Mouse (Mus musculus) 3134 (cell line): ENCODE results near the gene Cdc5l.

Source experiments
- DNase-seq: peaks from one replicate; pipeline ENCODE4 v3.0.0-alpha.2; 2011; ENCODE audit warnings: low spot score; ENCODE audit not compliant: insufficient read length; ENCODE audit errors: extremely low read depth

Gene Cdc5l

GRCm38 (mm10) chr17:45373987-45374608 is 59.4 kb downstream of the Cdc5l start:
- peak; percentile 46 for DNase-seq

- DNase-seq: no peak
These were observed 62.5 kb downstream of the Cdc5l start for GRCm38 (mm10) chr17:45371042-45371441.

GRCm38 (mm10) chr17:45370535-45370934 is 63.0 kb downstream of the Cdc5l start:
- no peak for DNase-seq

- no peak for DNase-seq
These were observed 68.7 kb downstream of the Cdc5l start for GRCm38 (mm10) chr17:45364871-45365270.

- no peak for DNase-seq
These were observed 72.6 kb downstream of the Cdc5l start for GRCm38 (mm10) chr17:45360950-45361349.

- peak; percentile 76 for DNase-seq
These were observed 74.1 kb downstream of the Cdc5l start for GRCm38 (mm10) chr17:45359443-45359842.

DNA sequence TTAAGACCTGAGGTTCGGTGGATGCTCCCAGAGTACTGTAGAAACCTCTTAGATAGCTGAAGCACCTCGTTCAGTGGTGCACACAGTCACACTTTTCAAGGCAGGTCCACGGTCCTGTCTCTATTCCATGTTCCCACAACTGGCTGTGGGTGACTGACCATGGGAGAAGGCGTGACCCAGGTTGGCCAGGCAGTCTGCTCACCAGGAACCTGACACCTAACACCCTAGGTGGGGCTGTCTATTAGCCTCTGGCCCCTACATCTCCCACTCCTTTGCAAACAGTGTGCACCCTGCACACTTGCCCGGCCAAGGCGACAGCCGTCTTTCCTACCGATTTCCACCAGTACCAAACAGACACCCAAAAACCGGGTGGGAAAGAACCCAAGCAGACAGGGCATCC is 77.1 kb downstream of the Cdc5l start:
- no peak for DNase-seq

- DNase-seq: no peak
These were observed 85.6 kb downstream of the Cdc5l start for GRCm38 (mm10) chr17:45347951-45348350.
